Mouse (Mus musculus) testis, adult 2 months (tissue): ENCODE results near the gene Sccpdh. TPM values are rescaled to one million over a fixed set of nuclear protein-coding genes. Genes with fewer than 3 reads are reported as not detected.
"Not testable (repeated sequence)": the region's sequence is repeated elsewhere in the genome, so short reads cannot be mapped to it uniquely, and the experiment has no call there.

Source experiments
- H3K27ac ChIP-seq: fragments of 200-500 bp; 2 replicates; pipeline ENCODE4 v1.5.1; 2012; ENCODE audit warnings: low read depth, low read length; ENCODE audit not compliant: control insufficient read depth, insufficient read depth
- H3K27me3 ChIP-seq: fragments of 200-500 bp; 2 replicates; pipeline ENCODE4 v1.6.1; 2012; ENCODE audit warnings: mild to moderate bottlenecking, low read length, moderate library complexity; ENCODE audit not compliant: control insufficient read depth, insufficient read depth
- H3K36me3 ChIP-seq: fragments of 200-500 bp; 2 replicates; pipeline ENCODE4 v1.6.1; 2012; ENCODE audit warnings: mild to moderate bottlenecking, low read length; ENCODE audit not compliant: control insufficient read depth, insufficient read depth
- H3K4me1 ChIP-seq: fragments of 200-500 bp; 2 replicates; pipeline ENCODE4 v1.6.1; 2012; ENCODE audit warnings: low read length; ENCODE audit not compliant: control insufficient read depth, insufficient read depth
- H3K4me3 ChIP-seq: fragments of 200-500 bp; 2 replicates; pipeline ENCODE4 v1.5.1; 2012; ENCODE audit warnings: low read depth, mild to moderate bottlenecking, low read length, moderate library complexity, mixed read lengths; ENCODE audit not compliant: control insufficient read depth
- CTCF ChIP-seq: fragments of 200-500 bp; IDR thresholded peaks from 2 replicates; pipeline ENCODE4 v1.5.1; 2012; ENCODE audit warnings: low read depth, mild to moderate bottlenecking, inconsistent platforms, low read length, moderate library complexity; ENCODE audit not compliant: control insufficient read depth, insufficient read depth, insufficient replicate concordance
- POLR2A ChIP-seq: fragments of 200-500 bp; IDR thresholded peaks from 2 replicates; pipeline ENCODE4 v1.6.1; 2012; ENCODE audit warnings: low read depth, mild to moderate bottlenecking, inconsistent platforms, low read length, moderate library complexity; ENCODE audit not compliant: control insufficient read depth
- polyA plus RNA-seq: library from polyadenylated mRNA; depleted of rRNA; stranded (reverse); fragments of >200 nt; gene quantifications from 2 replicates; pipeline ENCODE4 v1.2.3, GENCODE M21; 2012

The Sccpdh gene
- polyA plus RNA-seq, 1 experiment, result 222 TPM

GRCm38 (mm10) chr1:179668836-179669537 is 977 bp downstream of the Sccpdh start:
- no peaks in the 10 kb centered on the region for H3K27me3 ChIP-seq
- TF ChIP-seq POLR2A, result no peak
- TF ChIP-seq CTCF, result no peak
- no peaks in the 10 kb centered on the region for H3K36me3 ChIP-seq
- peak overlapping the region; percentile 95 for H3K27ac ChIP-seq
- H3K4me3 ChIP-seq, result peak overlapping the region; percentile 93
- peaks cover 7% of the 10 kb centered on the region for H3K4me1 ChIP-seq

GRCm38 (mm10) chr1:179674355-179674754 is 6.3 kb downstream of the Sccpdh start:
- no peaks in the 10 kb centered on the region for H3K4me1 ChIP-seq
- no peak overlapping the region for H3K27ac ChIP-seq
- no peaks in the 10 kb centered on the region; the same call in 1 of the 2 replicates for H3K36me3 ChIP-seq
- TF ChIP-seq POLR2A (no peak), CTCF (no peak)
- H3K27me3 ChIP-seq, result no peaks in the 10 kb centered on the region
- H3K4me3 ChIP-seq, result no peak overlapping the region

GRCm38 (mm10) chr1:179677031-179677430 is 9.0 kb downstream of the Sccpdh start:
- no peaks in the 10 kb centered on the region for H3K27me3 ChIP-seq
- H3K4me3 ChIP-seq, result peak overlapping the region; percentile 3; the same call in 1 of the 2 replicates
- H3K27ac ChIP-seq, result no peak overlapping the region
- H3K4me1 ChIP-seq, result no peaks in the 10 kb centered on the region
- no peaks in the 10 kb centered on the region; the same call in none of the 2 replicates for H3K36me3 ChIP-seq
- no peak for TF ChIP-seq CTCF
- no peak for TF ChIP-seq POLR2A

GRCm38 (mm10) chr1:179679326-179679725 is 11.3 kb downstream of the Sccpdh start:
- no peaks in the 10 kb centered on the region; the same call in 1 of the 2 replicates for H3K36me3 ChIP-seq
- H3K27ac ChIP-seq, result no peak overlapping the region
- TF ChIP-seq CTCF (no peak), POLR2A (no peak)
- H3K27me3 ChIP-seq, result no peaks in the 10 kb centered on the region
- no peaks in the 10 kb centered on the region for H3K4me1 ChIP-seq
- no peak overlapping the region for H3K4me3 ChIP-seq

GRCm38 (mm10) chr1:179682753-179683152 is 14.7 kb downstream of the Sccpdh start:
- not testable (repeated sequence) for H3K36me3 ChIP-seq, H3K4me3 ChIP-seq, H3K27ac ChIP-seq, H3K4me1 ChIP-seq, H3K27me3 ChIP-seq

GRCm38 (mm10) chr1:179686348-179686747 is 18.3 kb downstream of the Sccpdh start:
- H3K4me1 ChIP-seq, result no peaks in the 10 kb centered on the region
- no peaks in the 10 kb centered on the region for H3K27me3 ChIP-seq
- no peak for TF ChIP-seq POLR2A
- TF ChIP-seq CTCF, result no peak
- H3K36me3 ChIP-seq, result peaks cover 2% of the 10 kb centered on the region
- H3K27ac ChIP-seq, result no peak overlapping the region
- H3K4me3 ChIP-seq, result no peak overlapping the region

GRCm38 (mm10) chr1:179686781-179687180 is 18.8 kb downstream of the Sccpdh start:
- TF ChIP-seq CTCF, result no peak
- TF ChIP-seq POLR2A, result no peak
- H3K27me3 ChIP-seq, result no peaks in the 10 kb centered on the region
- H3K27ac ChIP-seq, result no peak overlapping the region
- peaks cover 2% of the 10 kb centered on the region for H3K36me3 ChIP-seq
- no peaks in the 10 kb centered on the region for H3K4me1 ChIP-seq
- no peak overlapping the region for H3K4me3 ChIP-seq

- Histone ChIP-seq H3K4me3 (no peak overlapping the region), H3K27me3 (no peaks in the 10 kb centered on the region), H3K27ac (no peak overlapping the region), H3K36me3 (peaks cover 2% of the 10 kb centered on the region), H3K4me1 (no peaks in the 10 kb centered on the region)
- TF ChIP-seq CTCF (no peak), POLR2A (no peak)
Observed at GRCm38 (mm10) chr1:179687305-179687704, 19.3 kb downstream of the Sccpdh start.
